Mouse (Mus musculus): Measurements from ENCODE around the gene Entpd1. TPM values are rescaled to one million over a fixed set of nuclear protein-coding genes. Genes with fewer than 3 reads are reported as not detected.
A peak's percentile ranks its signal among the peaks of the same experiment; 100 is the strongest.

Gene Entpd1
- polyA plus RNA-seq, 1 experiment from 2014 or later, result 7.2 TPM

GRCm38 (mm10) chr19:40719439-40720105, 107.4 kb downstream of the Entpd1 start:
- H3K27me3 ChIP-seq (ENCODE audit: control insufficient read depth, insufficient read depth, low read length), result no peaks in the 10 kb centered on the region
- no peak overlapping the region for H3K27ac ChIP-seq (ENCODE audit: low read depth, low read length)
- no peak overlapping the region for H3K4me3 ChIP-seq (ENCODE audit: low read depth, low read length)
- DNase-seq (ENCODE audit: low spot score, missing footprints) (no peak), ATAC-seq (ENCODE audit: low FRiP score) (no peak)
- WGBS, result 57% methylated on average over 11 of the region's 11 CpGs
- H3K9ac ChIP-seq (ENCODE audit: low read length), result no peak overlapping the region
- no peak overlapping the region for H3K4me2 ChIP-seq
- no peaks in the 10 kb centered on the region for H3K36me3 ChIP-seq (ENCODE audit: control insufficient read depth, insufficient read depth, low read length)
- H3K9me3 ChIP-seq (ENCODE audit: control insufficient read depth, low read length), result no peaks in the 10 kb centered on the region
- no peaks in the 10 kb centered on the region for H3K4me1 ChIP-seq (ENCODE audit: control insufficient read depth, insufficient read depth, low read length)

- Histone ChIP-seq H3K4me3 (ENCODE audit: low read depth, low read length) (no peak overlapping the region), H3K36me3 (ENCODE audit: control insufficient read depth, insufficient read depth, low read length) (no peaks in the 10 kb centered on the region), H3K4me2 (no peak overlapping the region), H3K27ac (ENCODE audit: low read depth, low read length) (no peak overlapping the region), H3K9me3 (ENCODE audit: control insufficient read depth, low read length) (no peaks in the 10 kb centered on the region), H3K27me3 (ENCODE audit: control insufficient read depth, insufficient read depth, low read length) (no peaks in the 10 kb centered on the region), H3K9ac (ENCODE audit: low read length) (no peak overlapping the region), H3K4me1 (ENCODE audit: control insufficient read depth, insufficient read depth, low read length) (no peaks in the 10 kb centered on the region)
- DNase-seq (ENCODE audit: low spot score, missing footprints) (no peak), ATAC-seq (ENCODE audit: low FRiP score) (no peak)
- 89% methylated on average over 12 of the region's 12 CpGs for WGBS
Measured at GRCm38 (mm10) chr19:40720381-40720780, 108.2 kb downstream of the Entpd1 start.

GRCm38 (mm10) chr19:40722137-40723038, 110.2 kb downstream of the Entpd1 start:
- H3K4me1 ChIP-seq (ENCODE audit: control insufficient read depth, insufficient read depth, low read length), result no peaks in the 10 kb centered on the region
- ATAC-seq (ENCODE audit: low FRiP score), result peak; percentile 74
- 56% methylated on average over 11 of the region's 11 CpGs for WGBS
- no peaks in the 10 kb centered on the region for H3K9me3 ChIP-seq (ENCODE audit: control insufficient read depth, low read length)
- DNase-seq (ENCODE audit: low spot score, missing footprints), result peak; percentile 92
- H3K36me3 ChIP-seq (ENCODE audit: control insufficient read depth, insufficient read depth, low read length), result no peaks in the 10 kb centered on the region
- H3K27me3 ChIP-seq (ENCODE audit: control insufficient read depth, insufficient read depth, low read length), result no peaks in the 10 kb centered on the region
- H3K9ac ChIP-seq (ENCODE audit: low read length), result no peak overlapping the region
- H3K4me3 ChIP-seq (ENCODE audit: low read depth, low read length), result no peak overlapping the region
- no peak overlapping the region for H3K4me2 ChIP-seq
- no peak overlapping the region for H3K27ac ChIP-seq (ENCODE audit: low read depth, low read length)

- DNase-seq (ENCODE audit: low spot score, missing footprints), result no peak
- ATAC-seq (ENCODE audit: low FRiP score), result no peak
- no peaks in the 10 kb centered on the region for H3K9me3 ChIP-seq (ENCODE audit: control insufficient read depth, low read length)
- H3K4me1 ChIP-seq (ENCODE audit: control insufficient read depth, insufficient read depth, low read length), result no peaks in the 10 kb centered on the region
- H3K4me2 ChIP-seq, result no peak overlapping the region
- H3K27me3 ChIP-seq (ENCODE audit: control insufficient read depth, insufficient read depth, low read length), result no peaks in the 10 kb centered on the region
- H3K36me3 ChIP-seq (ENCODE audit: control insufficient read depth, insufficient read depth, low read length), result no peaks in the 10 kb centered on the region
- H3K27ac ChIP-seq (ENCODE audit: low read depth, low read length), result no peak overlapping the region
- H3K4me3 ChIP-seq (ENCODE audit: low read depth, low read length), result no peak overlapping the region
- WGBS, result 72% methylated on average over 10 of the region's 10 CpGs
- no peak overlapping the region for H3K9ac ChIP-seq (ENCODE audit: low read length)
Measured at GRCm38 (mm10) chr19:40723516-40723915, 111.3 kb downstream of the Entpd1 start.

- no peaks in the 10 kb centered on the region for H3K27me3 ChIP-seq (ENCODE audit: control insufficient read depth, insufficient read depth, low read length)
- DNase-seq (ENCODE audit: low spot score, missing footprints) (no peak), ATAC-seq (ENCODE audit: low FRiP score) (no peak)
- no peaks in the 10 kb centered on the region for H3K9me3 ChIP-seq (ENCODE audit: control insufficient read depth, low read length)
- no peak overlapping the region for H3K4me2 ChIP-seq
- H3K4me3 ChIP-seq (ENCODE audit: low read depth, low read length), result no peak overlapping the region
- H3K9ac ChIP-seq (ENCODE audit: low read length), result no peak overlapping the region
- no peak overlapping the region for H3K27ac ChIP-seq (ENCODE audit: low read depth, low read length)
- WGBS, result 85% methylated on average over 4 of the region's 4 CpGs
- no peaks in the 10 kb centered on the region for H3K36me3 ChIP-seq (ENCODE audit: control insufficient read depth, insufficient read depth, low read length)
- H3K4me1 ChIP-seq (ENCODE audit: control insufficient read depth, insufficient read depth, low read length), result no peaks in the 10 kb centered on the region
Measured at GRCm38 (mm10) chr19:40726148-40726547, 114.0 kb downstream of the Entpd1 start.

- Histone ChIP-seq H3K27me3 (ENCODE audit: control insufficient read depth, insufficient read depth, low read length) (no peaks in the 10 kb centered on the region), H3K4me3 (ENCODE audit: low read depth, low read length) (no peak overlapping the region), H3K4me1 (ENCODE audit: control insufficient read depth, insufficient read depth, low read length) (no peaks in the 10 kb centered on the region), H3K9ac (ENCODE audit: low read length) (no peak overlapping the region), H3K27ac (ENCODE audit: low read depth, low read length) (no peak overlapping the region), H3K4me2 (no peak overlapping the region), H3K9me3 (ENCODE audit: control insufficient read depth, low read length) (no peaks in the 10 kb centered on the region), H3K36me3 (ENCODE audit: control insufficient read depth, insufficient read depth, low read length) (no peaks in the 10 kb centered on the region)
- DNase-seq (ENCODE audit: low spot score, missing footprints) (no peak), ATAC-seq (ENCODE audit: low FRiP score) (no peak)
- 76% methylated on average over 2 of the region's 2 CpGs for WGBS
Measured at GRCm38 (mm10) chr19:40726614-40727013, 114.4 kb downstream of the Entpd1 start.

GRCm38 (mm10) chr19:40728213-40728612, 116.0 kb downstream of the Entpd1 start:
- Histone ChIP-seq H3K9ac (ENCODE audit: low read length) (no peak overlapping the region), H3K27ac (ENCODE audit: low read depth, low read length) (no peak overlapping the region), H3K36me3 (ENCODE audit: control insufficient read depth, insufficient read depth, low read length) (no peaks in the 10 kb centered on the region), H3K4me1 (ENCODE audit: control insufficient read depth, insufficient read depth, low read length) (no peaks in the 10 kb centered on the region), H3K9me3 (ENCODE audit: control insufficient read depth, low read length) (no peaks in the 10 kb centered on the region), H3K4me2 (no peak overlapping the region), H3K4me3 (ENCODE audit: low read depth, low read length) (no peak overlapping the region), H3K27me3 (ENCODE audit: control insufficient read depth, insufficient read depth, low read length) (no peaks in the 10 kb centered on the region)
- ATAC-seq (ENCODE audit: low FRiP score), result no peak
- 84% methylated on average over 4 of the region's 4 CpGs for WGBS
- no peak for DNase-seq (ENCODE audit: low spot score, missing footprints)

- Histone ChIP-seq H3K4me2 (no peak overlapping the region), H3K27me3 (ENCODE audit: control insufficient read depth, insufficient read depth, low read length) (no peaks in the 10 kb centered on the region), H3K36me3 (ENCODE audit: control insufficient read depth, insufficient read depth, low read length) (no peaks in the 10 kb centered on the region), H3K4me1 (ENCODE audit: control insufficient read depth, insufficient read depth, low read length) (no peaks in the 10 kb centered on the region), H3K27ac (ENCODE audit: low read depth, low read length) (no peak overlapping the region), H3K4me3 (ENCODE audit: low read depth, low read length) (no peak overlapping the region), H3K9me3 (ENCODE audit: control insufficient read depth, low read length) (no peaks in the 10 kb centered on the region), H3K9ac (ENCODE audit: low read length) (no peak overlapping the region)
- WGBS, result 75% methylated on average over 12 of the region's 12 CpGs
- ATAC-seq (ENCODE audit: low FRiP score), result no peak
- no peak for DNase-seq (ENCODE audit: low spot score, missing footprints)
Measured at GRCm38 (mm10) chr19:40728732-40729420, 116.7 kb downstream of the Entpd1 start.

GRCm38 (mm10) chr19:40733409-40733808, 121.2 kb downstream of the Entpd1 start:
- no peak overlapping the region for H3K9ac ChIP-seq (ENCODE audit: low read length)
- no peak overlapping the region for H3K27ac ChIP-seq (ENCODE audit: low read depth, low read length)
- ATAC-seq (ENCODE audit: low FRiP score) (no peak), DNase-seq (ENCODE audit: low spot score, missing footprints) (no peak)
- 86% methylated on average over 10 of the region's 10 CpGs for WGBS
- no peaks in the 10 kb centered on the region for H3K4me1 ChIP-seq (ENCODE audit: control insufficient read depth, insufficient read depth, low read length)
- no peaks in the 10 kb centered on the region for H3K9me3 ChIP-seq (ENCODE audit: control insufficient read depth, low read length)
- H3K36me3 ChIP-seq (ENCODE audit: control insufficient read depth, insufficient read depth, low read length), result no peaks in the 10 kb centered on the region
- no peaks in the 10 kb centered on the region for H3K27me3 ChIP-seq (ENCODE audit: control insufficient read depth, insufficient read depth, low read length)
- no peak overlapping the region for H3K4me2 ChIP-seq
- H3K4me3 ChIP-seq (ENCODE audit: low read depth, low read length), result no peak overlapping the region

Measured in midbrain, embryonic 11.5 days (tissue).